Mouse (Mus musculus) ES-E14 (cell line): ENCODE measurements around the gene Adgrl3.

Experiments used
- CHD2 ChIP-seq: IDR thresholded peaks from 2 replicates; pipeline ENCODE4 v1.6.1; 2014; ENCODE audit warnings: mild to moderate bottlenecking, low read depth, low read length, inconsistent platforms
- ZC3H11A ChIP-seq: IDR thresholded peaks from 2 replicates; pipeline ENCODE4 v1.6.1; 2012; ENCODE audit warnings: low read depth, mild to moderate bottlenecking, inconsistent platforms, low read length, borderline replicate concordance

DNA sequence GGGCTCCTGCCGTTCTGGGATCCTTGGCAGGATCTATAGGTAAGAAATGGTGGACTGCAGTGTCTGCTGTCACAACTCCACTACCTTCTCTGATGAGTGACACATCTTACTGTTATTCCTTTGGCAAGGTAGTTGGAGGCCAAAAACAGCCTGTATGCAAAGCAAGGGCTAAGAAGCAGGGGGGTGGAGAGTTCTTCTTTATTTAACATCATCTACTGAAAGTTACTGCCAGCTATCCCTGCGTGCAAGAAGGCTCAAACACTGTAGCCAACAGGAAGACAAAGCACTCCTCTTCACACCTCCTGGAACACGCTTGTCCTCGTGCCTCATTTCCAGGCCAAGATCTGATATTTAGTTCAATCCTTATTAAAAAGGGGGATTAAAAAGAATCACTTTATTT lies 26.2 kb downstream of the Adgrl3 start:
- TF ChIP-seq ZC3H11A (no peak), CHD2 (no peak)
